Mouse (Mus musculus) thymus, adult 2 months (tissue): ENCODE measurements around the gene Cdh4.

Experiments
- CTCF ChIP-seq: fragments of 200-500 bp; IDR thresholded peaks from 2 replicates; pipeline ENCODE4 v1.5.1; 2012; ENCODE audit warnings: mild to moderate bottlenecking, control low read depth, low read length, moderate library complexity, borderline replicate concordance; ENCODE audit not compliant: control insufficient read depth, poor library complexity, insufficient read depth; ENCODE audit errors: extremely low read depth
- POLR2A ChIP-seq: fragments of 200-500 bp; IDR thresholded peaks from 2 replicates; pipeline ENCODE4 v1.6.1; 2012; ENCODE audit warnings: mild to moderate bottlenecking, low read length, control low read depth, moderate library complexity; ENCODE audit not compliant: control insufficient read depth, poor library complexity, insufficient read depth; ENCODE audit errors: extremely low read depth

- TF ChIP-seq CTCF = no peak
- TF ChIP-seq POLR2A = no peak
These were observed 448.8 kb downstream of the Cdh4 start for GRCm38 (mm10) chr2:179891048-179891447.
